Mouse (Mus musculus) embryonic stem cell, embryonic (primary cell): ENCODE results near the gene Pfn4.
"Not testable (repeated sequence)": the region's sequence is repeated elsewhere in the genome, so short reads cannot be mapped to it uniquely, and the experiment has no call there.

Experiments used
- CTCF ChIA-PET, 4 experiments: fragments of 300-600 bp in 2 of 4; fragments of 350-600 bp in 2 of 4; sonication (Branson Sonifier 250); formaldehyde crosslinking; loops; one replicate each; lab custom pipeline; 2022; ENCODE audit warnings: inconsistent platforms in 2 of 4; lab: Charles Lee
- POLR2A ChIA-PET, 4 experiments: fragments of 300-600 bp in 2 of 4; fragments of 350-600 bp in 2 of 4; sonication (Branson Sonifier 250); formaldehyde crosslinking; loops; one replicate each; lab custom pipeline; 2022; ENCODE audit warnings: antibody characterized with exemption in 4 of 4, inconsistent platforms in 1 of 4; lab: Charles Lee

The Pfn4 gene

GRCm38 (mm10) chr12:4775588-4775949 lies 6.7 kb downstream of the Pfn4 start:
- POLR2A ChIA-PET, result interaction anchor here in 2 of 4 experiments (0.6 to 2.0 kb wide), 4 partner anchors 42 to 153 kb away, joined by 3 to 4 read pairs (median 3); partner anchors contain the start of gene Sf3b6 (in 1 of the 2)
- CTCF ChIA-PET, result interaction anchor here in 2 of 4 experiments (0.5 to 1.5 kb wide), 3 partner anchors 14 to 336 kb away, joined by 3 to 5 read pairs (median 4); no protein-coding TSS in a partner anchor

GRCm38 (mm10) chr12:4777734-4778133 lies 8.9 kb downstream of the Pfn4 start:
- ChIA-PET CTCF (no interaction called here), POLR2A (interaction anchor here in 2 of 4 experiments (1.6 kb wide), 2 partner anchors 9 kb away, joined by 5 to 7 read pairs; partner anchors contain the start of genes Fam228b (in 2 of the 2) and Pfn4 (in 2 of the 2))

DNA sequence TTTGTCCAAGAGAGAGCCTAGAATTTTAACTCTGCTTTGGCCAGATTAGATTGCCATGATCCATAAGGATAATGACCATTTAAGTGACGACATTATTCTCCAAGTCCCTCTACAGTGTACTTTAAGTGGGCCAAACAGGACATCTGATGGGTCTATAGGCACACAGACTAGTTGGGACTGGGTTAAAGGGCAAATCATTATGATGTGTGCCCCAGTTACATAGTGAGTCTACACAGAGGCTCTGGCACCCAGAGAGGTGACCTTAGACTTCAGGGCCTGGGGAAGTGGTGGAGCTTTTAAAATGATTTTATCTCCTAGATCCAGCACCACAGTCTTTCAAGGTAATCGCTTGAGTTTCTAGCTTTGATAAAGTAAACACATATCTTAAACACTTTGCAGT lies 11.4 kb downstream of the Pfn4 start:
- CTCF ChIA-PET, result no interaction called here
- POLR2A ChIA-PET, result interaction anchor here in 1 of 4 experiments (1.3 to 2.1 kb wide), 2 partner anchors 11 to 37 kb away, joined by 4 to 5 read pairs; partner anchors contain the start of genes Fam228b and Sf3b6

GRCm38 (mm10) chr12:4781270-4781669 lies 12.4 kb downstream of the Pfn4 start:
- CTCF ChIA-PET, result interaction anchor here in 1 of 4 experiments (0.6 kb wide), 1 partner anchor 14 kb away, joined by 3 read pairs; no protein-coding TSS in a partner anchor
- POLR2A ChIA-PET, result interaction anchor here in 1 of 4 experiments (1.3 to 2.1 kb wide), 2 partner anchors 12 to 36 kb away, joined by 4 to 5 read pairs; partner anchors contain the start of genes Fam228b and Sf3b6

GRCm38 (mm10) chr12:4781725-4782404 lies 13.0 kb downstream of the Pfn4 start:
- POLR2A ChIA-PET, result interaction anchor here in 1 of 4 experiments (0.8 to 2.1 kb wide), 2 partner anchors 13 to 35 kb away, joined by 3 to 5 read pairs; partner anchors contain the start of genes Fam228b, Pfn4 and Sf3b6
- CTCF ChIA-PET, result not testable (repeated sequence)

DNA sequence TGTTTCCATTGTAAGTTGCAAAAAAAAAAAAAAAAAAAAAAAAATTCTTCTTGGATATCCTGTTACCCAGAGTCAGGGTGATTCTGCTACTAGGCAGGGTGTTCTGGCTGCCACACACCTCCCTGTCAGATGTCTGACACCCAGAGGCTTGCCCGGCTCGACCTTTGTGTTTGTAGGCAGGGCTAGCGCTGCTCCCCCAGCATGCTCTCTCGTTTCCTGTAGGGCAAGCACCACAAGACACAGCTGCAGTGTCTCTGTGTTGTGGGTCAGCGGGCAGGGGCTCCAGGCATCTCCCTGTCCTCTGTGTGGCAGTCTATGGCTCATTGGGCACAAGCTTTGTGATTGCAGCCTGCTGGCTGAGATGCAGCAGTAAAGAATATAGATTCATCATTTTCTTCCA lies 14.8 kb downstream of the Pfn4 start:
- POLR2A ChIA-PET, result interaction anchor here in 1 of 4 experiments (0.7 to 1.4 kb wide), 2 partner anchors 10 to 392 kb away, joined by 3 to 5 read pairs; no protein-coding TSS in a partner anchor
- CTCF ChIA-PET, result interaction anchor here in 2 of 4 experiments (0.6 to 0.7 kb wide), 2 partner anchors 172 to 503 kb away, joined by 3 read pairs; no protein-coding TSS in a partner anchor

DNA sequence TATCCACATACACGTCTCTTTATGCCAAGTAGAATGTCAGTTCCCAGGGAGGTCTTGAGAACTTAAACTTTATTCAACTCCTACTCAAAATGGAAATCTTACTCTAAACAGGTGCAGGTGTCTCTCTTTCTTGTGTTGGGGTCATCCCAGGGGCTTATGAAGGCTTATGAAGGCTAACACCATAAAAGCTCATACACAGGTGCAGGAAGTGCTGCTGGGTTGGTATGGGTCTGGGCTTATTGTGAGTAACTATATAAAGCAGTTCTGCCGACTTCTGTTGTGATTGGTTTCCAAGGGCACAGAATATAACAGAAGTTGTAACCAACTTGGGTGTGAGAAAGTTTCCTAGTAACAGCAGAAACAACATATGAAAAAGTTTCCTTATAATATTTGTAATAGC lies 15.6 kb downstream of the Pfn4 start:
- ChIA-PET CTCF (interaction anchor here in 1 of 4 experiments (0.6 kb wide), 1 partner anchor 172 kb away, joined by 3 read pairs; no protein-coding TSS in a partner anchor), POLR2A (interaction anchor here in 2 of 4 experiments (1.1 to 1.4 kb wide), 2 partner anchors 9 to 33 kb away, joined by 3 to 5 read pairs; partner anchors contain the start of gene Sf3b6 (in 1 of the 2))

- CTCF ChIA-PET, POLR2A ChIA-PET: not testable (repeated sequence)
Observed at GRCm38 (mm10) chr12:4788128-4788527, 19.3 kb downstream of the Pfn4 start.

- ChIA-PET POLR2A (interaction anchor here in 2 of 4 experiments (1.1 to 2.8 kb wide), 9 partner anchors 10 to 242 kb away, joined by 3 to 18 read pairs (median 5); partner anchors contain the start of genes Fam228b (in 2 of the 2), Pfn4 (in 2 of the 2) and Sf3b6 (in 2 of the 2)), CTCF (interaction anchor here in 3 of 4 experiments (0.6 to 1.4 kb wide), 7 partner anchors 18 to 287 kb away, joined by 3 to 4 read pairs (median 3); partner anchors contain the start of gene Fam228b (in 1 of the 3))
Observed at GRCm38 (mm10) chr12:4793718-4794117, 24.9 kb downstream of the Pfn4 start.

- CTCF ChIA-PET, result interaction anchor here in 2 of 4 experiments (0.6 kb wide), 2 partner anchors 67 to 214 kb away, joined by 3 to 7 read pairs; no protein-coding TSS in a partner anchor
- POLR2A ChIA-PET, result interaction anchor here in 2 of 4 experiments (0.8 to 3.1 kb wide), 4 partner anchors 20 to 28 kb away, joined by 3 to 14 read pairs (median 6); partner anchors contain the start of gene Sf3b6 (in 2 of the 2)
Observed at GRCm38 (mm10) chr12:4797471-4797870, 28.6 kb downstream of the Pfn4 start.

- CTCF ChIA-PET, result no interaction called here
- POLR2A ChIA-PET, result no interaction called here
Observed at GRCm38 (mm10) chr12:4811036-4811435, 42.2 kb downstream of the Pfn4 start.

DNA sequence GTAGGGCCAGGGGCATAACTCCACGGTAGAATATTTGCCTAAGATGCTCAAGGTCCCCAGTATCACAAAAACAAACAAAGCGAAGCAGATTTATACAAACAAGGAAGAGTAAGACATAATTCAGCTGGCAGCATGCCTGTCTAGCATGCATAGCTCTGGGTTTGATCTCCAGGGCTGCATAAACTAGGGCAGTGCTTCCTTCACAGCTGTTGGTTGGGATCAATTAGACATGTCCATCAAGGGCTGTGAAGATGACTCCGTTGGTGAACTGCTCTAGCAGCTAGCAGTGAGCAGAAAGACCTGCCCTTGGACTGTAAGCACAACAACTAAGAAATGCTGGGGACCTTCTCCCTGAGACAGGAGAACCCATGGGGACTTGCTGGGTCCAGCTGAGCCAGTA lies 42.9 kb downstream of the Pfn4 start:
- ChIA-PET CTCF (no interaction called here), POLR2A (interaction anchor here in 1 of 4 experiments (1.2 kb wide), 2 partner anchors 12 to 20 kb away, joined by 3 read pairs; no protein-coding TSS in a partner anchor)

- ChIA-PET CTCF (interaction anchor here in 2 of 4 experiments (0.6 to 1.1 kb wide), 2 partner anchors 20 to 91 kb away, joined by 3 read pairs; no protein-coding TSS in a partner anchor), POLR2A (interaction anchor here in 3 of 4 experiments (0.8 to 2.6 kb wide), 4 partner anchors 15 to 48 kb away, joined by 3 to 7 read pairs (median 5); partner anchors contain the start of genes Fam228b (in 1 of the 3) and Pfn4 (in 1 of the 3))
Observed at GRCm38 (mm10) chr12:4813636-4814035, 44.8 kb downstream of the Pfn4 start.

DNA sequence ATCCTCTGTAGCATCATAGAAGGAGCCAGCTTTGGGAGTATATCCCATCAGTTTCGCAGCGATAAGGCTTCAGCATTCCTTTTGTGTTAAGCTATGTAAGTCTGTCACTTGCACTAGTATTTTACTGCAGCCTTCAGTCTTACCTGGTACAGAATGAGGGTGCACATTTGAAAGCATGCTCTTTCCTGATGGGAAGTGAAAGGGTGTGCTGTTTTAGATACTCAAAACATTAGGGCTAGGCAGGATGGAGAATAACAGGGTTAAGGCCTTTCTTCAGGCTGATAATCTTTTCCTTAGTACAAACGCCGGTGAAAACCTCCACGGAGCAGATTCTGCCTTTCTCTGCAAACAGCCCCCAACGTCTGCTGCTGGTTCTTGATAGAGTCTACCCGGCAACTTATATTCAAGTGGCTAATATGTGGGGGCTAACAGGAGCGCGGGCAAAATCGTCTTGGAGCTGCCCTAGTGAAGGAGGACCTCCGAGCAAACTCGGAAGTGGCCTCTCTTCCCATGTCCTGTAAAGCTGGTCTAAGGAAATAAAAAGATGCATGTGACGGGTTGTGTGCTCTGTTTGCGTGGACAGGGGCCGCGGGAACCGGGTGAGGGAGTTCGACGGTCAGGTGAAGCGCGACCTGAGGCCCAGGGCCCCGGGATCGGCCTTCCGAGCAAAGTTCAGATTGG lies 48.0 kb downstream of the Pfn4 start:
- POLR2A ChIA-PET, result interaction anchor here (0.5 to 2.9 kb wide), 76 partner anchors 9 to 1058 kb away, joined by 3 to 33 read pairs (median 4); partner anchors contain the start of genes Atad2b (in 3 of the 4), Fam228b (in 3 of the 4), Pfn4 (in 3 of the 4) and Fkbp1b (in 2 of the 4)

DNA sequence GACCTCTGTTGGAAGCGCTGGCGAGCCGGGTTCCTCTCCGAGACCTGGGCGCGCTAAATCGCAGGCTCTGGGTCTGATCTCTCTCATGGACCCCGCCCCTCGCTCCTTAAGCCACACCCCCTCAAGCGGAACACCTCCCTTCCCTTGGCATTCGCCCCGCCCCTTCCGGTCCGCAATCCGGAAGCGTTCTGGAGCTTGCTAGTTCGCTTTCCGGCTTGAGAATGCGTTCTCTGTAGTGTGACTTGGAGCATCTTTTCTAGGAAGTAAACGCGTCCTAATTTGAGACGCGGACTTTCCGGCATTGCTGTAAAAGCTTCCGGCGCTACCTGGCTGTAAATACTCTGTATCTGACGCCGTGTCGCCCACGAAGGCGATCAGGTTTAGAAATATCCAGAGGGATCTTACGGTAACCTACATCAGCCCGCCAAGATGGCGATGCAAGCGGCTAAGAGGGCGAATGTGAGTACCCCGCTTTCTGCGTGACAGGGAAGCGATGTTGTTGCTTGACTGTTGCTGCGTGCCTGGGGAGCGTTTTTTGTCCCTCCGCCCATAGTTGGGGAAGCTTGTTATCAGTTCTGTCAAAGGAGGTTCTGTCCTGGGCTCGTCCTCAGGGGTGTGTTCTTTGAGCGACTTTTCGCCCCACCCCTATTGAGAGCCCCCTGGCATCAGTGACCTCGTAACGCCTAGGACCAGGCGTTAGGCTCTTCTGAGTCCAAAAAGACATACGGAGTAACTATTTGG lies 48.7 kb downstream of the Pfn4 start, which contains the start of gene Sf3b6:
Gene Sf3b6 (plus strand): TSS at position 184 of the 741 bp plus-strand sequence.
- CTCF ChIA-PET, result interaction anchor here in 2 of 4 experiments (0.6 to 1.1 kb wide), 8 partner anchors 26 to 1545 kb away, joined by 3 to 4 read pairs (median 3); partner anchors contain the start of genes Atad2b (in 1 of the 2) and Fam228b (in 1 of the 2)
- POLR2A ChIA-PET, result interaction anchor here in 3 of 4 experiments (0.5 to 2.9 kb wide), 76 partner anchors 8 to 931 kb away, joined by 3 to 33 read pairs (median 4); partner anchors contain the start of genes Atad2b (in 3 of the 3), Fam228b (in 3 of the 3), Pfn4 (in 3 of the 3) and Fkbp1b (in 2 of the 3)

More for the DNA sequence above, 48.0 kb downstream of the Pfn4 start:
- CTCF ChIA-PET, result interaction anchor here in 2 of 4 experiments (0.6 to 1.2 kb wide), 6 partner anchors 23 to 1544 kb away, joined by 3 to 4 read pairs (median 3); partner anchors contain the start of genes Atad2b (in 1 of the 2) and Fam228b (in 1 of the 2)

GRCm38 (mm10) chr12:4827256-4827655 lies 58.4 kb downstream of the Pfn4 start:
- CTCF ChIA-PET, result interaction anchor here in 1 of 4 experiments (0.7 kb wide), 1 partner anchor 901 kb away, joined by 3 read pairs; no protein-coding TSS in a partner anchor

More at GRCm38 (mm10) chr12:4827256-4827655, 58.4 kb downstream of the Pfn4 start:
- POLR2A ChIA-PET, result interaction anchor here in 2 of 4 experiments (1.5 to 2.9 kb wide), 3 partner anchors 10 to 38 kb away, joined by 3 to 16 read pairs (median 15); partner anchors contain the start of gene Sf3b6 (in 2 of the 2)
